Mouse (Mus musculus) inflammation-experienced regulatory T-cells, adult 16 weeks (primary cell): ENCODE results near the gene Zfp282. TPM values are rescaled to one million over a fixed set of nuclear protein-coding genes. Genes with fewer than 3 reads are reported as not detected.

ENCODE experiments used
- polyA plus RNA-seq: library from polyadenylated mRNA; unstranded; fragments of 100-300 nt; shearing (Covaris generic); gene quantifications from one replicate; pipeline ENCODE4 v1.2.1, GENCODE M21; 2017

The Zfp282 gene
- 5.6 TPM for polyA plus RNA-seq

DNA sequence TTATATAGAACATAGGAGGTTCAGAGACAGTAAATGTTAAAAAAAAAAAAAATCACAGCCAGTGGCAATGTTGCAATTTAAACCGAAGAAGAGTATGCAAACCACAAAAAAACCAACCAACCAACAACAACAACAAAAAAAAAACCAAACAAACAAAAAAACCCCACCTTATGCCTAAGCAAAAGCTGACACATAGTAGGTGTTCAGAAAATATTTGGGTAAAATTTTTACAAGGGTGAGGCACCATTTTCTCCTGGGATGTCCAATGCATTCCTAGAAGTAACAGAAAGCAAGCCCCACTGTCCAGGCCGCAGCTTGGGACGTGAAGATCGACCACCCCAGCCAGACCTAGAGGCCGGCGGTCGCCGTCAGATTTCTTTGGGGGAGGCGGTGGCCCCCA is at the start of gene Zfp282:
Gene Zfp282, plus strand, starts transcription at position 147 of the 400 bp plus-strand sequence.

DNA sequence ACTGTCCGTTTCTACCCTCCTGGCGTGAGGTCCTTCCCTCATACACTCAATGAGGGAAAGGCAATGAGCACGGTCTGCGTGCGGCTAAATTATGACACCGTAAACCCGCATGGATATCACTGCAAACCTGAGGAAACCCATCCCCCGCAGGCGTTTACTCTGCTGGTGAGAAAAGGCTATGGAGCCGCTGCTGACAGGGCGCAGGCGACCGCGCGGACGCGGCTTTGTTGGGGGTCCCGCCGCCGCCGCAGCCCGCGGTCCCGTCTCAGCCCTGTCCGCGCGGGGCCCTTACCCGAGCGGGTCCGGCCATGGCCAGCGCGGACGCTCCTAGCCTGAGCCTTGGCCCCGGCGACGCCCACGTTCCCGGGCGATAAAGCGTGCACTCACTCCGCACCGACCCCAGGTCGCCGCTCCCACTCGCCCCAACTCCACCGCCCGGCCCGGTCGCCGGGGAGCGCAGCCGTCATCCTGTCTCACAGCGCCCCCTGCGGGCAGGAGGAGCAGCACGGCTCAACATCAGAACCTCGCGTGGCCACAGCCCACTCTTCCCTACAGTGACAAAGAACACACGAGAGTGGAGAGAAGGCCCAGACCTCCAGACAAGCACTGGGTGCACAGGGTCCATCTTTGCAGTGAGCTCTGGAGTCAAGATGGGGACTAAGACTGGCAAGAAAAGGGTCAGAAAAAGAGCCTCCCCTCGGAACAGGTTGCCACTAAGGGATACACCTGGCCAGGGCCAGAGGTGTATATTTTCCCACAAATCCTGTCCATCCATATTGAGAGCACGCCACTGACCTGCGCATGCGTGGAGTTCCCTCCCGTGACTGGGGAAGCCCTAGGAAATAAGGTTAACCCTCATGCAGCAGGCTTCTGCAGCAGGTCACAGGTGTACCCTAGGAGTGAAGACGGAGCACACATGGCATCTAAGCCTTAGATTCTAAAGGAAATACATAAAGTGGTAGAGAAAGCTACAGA is 46.6 kb upstream of the Zfp282 start, which contains the start of gene Zfp786:
Gene Zfp786, minus strand, starts transcription at position 764 of the 975 bp plus-strand sequence.

DNA sequence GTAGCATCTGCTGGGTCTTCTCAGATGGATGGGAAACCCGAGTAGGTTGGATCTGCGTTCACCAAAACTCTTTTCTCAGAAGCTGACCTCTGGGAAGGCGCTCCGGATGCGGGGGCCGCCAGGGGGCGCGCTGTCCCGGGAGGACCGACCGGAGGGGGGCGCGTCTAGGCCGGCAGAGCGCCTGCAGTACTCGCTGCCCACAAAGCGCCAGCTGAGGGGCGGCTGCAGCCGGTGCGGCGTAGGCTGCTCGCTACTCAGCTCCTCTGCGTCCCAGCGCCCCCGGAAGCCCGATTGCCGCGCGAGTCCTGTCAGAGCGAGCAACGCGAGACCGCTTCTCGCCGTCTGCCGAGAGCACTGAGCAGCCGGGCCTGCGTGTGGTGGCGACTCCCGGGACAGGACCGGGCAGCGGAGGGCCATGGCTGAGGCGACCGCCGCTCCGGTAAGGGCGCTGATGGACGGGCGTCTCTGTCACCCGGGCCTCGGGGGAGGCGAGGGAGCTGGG is 41.5 kb upstream of the Zfp282 start, which contains the start of gene Zfp398:
Gene Zfp398, plus strand, starts transcription at position 180 of the 502 bp plus-strand sequence.

GRCm38 (mm10) chr6:47920447-47921340 is 43.7 kb downstream of the Zfp282 start, which contains the start of gene Zfp212:
Zfp212 (plus strand) TSS chr6:47920476.

DNA sequence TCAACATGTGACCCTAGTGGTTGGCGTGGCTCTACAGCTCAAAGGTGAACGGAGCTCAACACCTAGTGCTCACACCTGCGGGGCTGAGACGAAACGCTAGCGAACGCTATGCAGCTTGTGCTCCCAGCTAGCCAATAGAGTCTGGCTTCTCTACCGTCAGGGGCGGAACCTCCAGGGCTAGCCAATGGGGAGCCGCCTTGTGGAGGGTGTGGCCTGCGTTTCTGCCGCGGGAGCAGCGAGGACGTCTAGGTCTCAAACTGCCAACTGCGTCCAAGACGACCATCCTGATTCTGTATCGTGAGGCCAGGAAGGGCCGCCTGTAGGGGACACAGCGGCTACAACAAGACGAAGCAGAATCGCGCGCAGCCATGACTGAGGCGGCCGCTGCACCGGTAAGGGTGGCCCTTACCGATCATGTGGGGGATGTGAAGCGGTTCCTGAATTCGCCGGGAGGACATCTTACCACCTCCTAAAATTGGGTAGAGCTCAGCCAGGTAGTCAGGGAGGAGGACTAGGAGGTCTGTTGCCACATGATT is 76.3 kb downstream of the Zfp282 start, which contains the start of gene Zfp956:
Gene Zfp956, plus strand, starts transcription at position 200 of the 536 bp plus-strand sequence.

Other genes with a start within 250 kb of the Zfp282 start
- gene Pdia4, start 63.8 kb upstream of the Zfp282 start, polyA plus RNA-seq: 196 TPM
- 0.26 TPM for gene Zfp786, start 46.3 kb upstream of the Zfp282 start, polyA plus RNA-seq
- gene Zfp398, start 41.5 kb upstream of the Zfp282 start, polyA plus RNA-seq: 22.8 TPM
- 22.2 TPM for gene Zfp212, start 43.3 kb downstream of the Zfp282 start, polyA plus RNA-seq
- 31.1 TPM for gene Zfp956, start 76.2 kb downstream of the Zfp282 start, polyA plus RNA-seq
- 2.2 TPM for gene Zfp777, start 171.7 kb downstream of the Zfp282 start, polyA plus RNA-seq
- gene Zfp746, start 209.4 kb downstream of the Zfp282 start, polyA plus RNA-seq: 4.5 TPM